Comparison of ENCODE assay signal across 22 mouse cellular contexts in genomic region chr4:149594913-149595581, GRCm38 (mm10). TPM values are rescaled to one million over a fixed set of nuclear protein-coding genes. Genes with fewer than 3 reads are reported as not detected.
DNase-seq lines count a peak whose midpoint lies in the region; ATAC-seq and TF ChIP-seq lines count a peak whose summit lies in the region.
"Had no signal": no experiment of that assay in that cellular context is flagged by ENCODE, and none has a peak within 500 bp of the region (broad histone marks: within the 10 kb centered on the region; RNA-seq: fewer than 3 reads in every experiment).

No protein-coding gene starts in this region.

- ATAC-seq in forebrain, postnatal 0 days, result peak; percentile 23; the same call in 1 of the 2 replicates
- ATAC-seq in midbrain, embryonic 16.5 days, result peak; percentile 61; the same call in 1 of the 2 replicates
- ATAC-seq in megakaryocyte, adult 5-6 weeks (ENCODE audit: poor library complexity, severe bottlenecking), result no peak
- ATAC-seq: intestine, postnatal 0 days had no signal

- H3K27ac ChIP-seq in forebrain, postnatal 0 days (ENCODE audit: low read depth, low read length), result no peak overlapping the region
- H3K27ac ChIP-seq in midbrain, embryonic 16.5 days (ENCODE audit: low read length), result peak overlapping the region; percentile 44
- H3K27ac ChIP-seq: gastrocnemius, adult 2 months; heart, embryonic 15.5 days; limb, embryonic 10.5 days; liver, embryonic 15.5 days; lung, embryonic 15.5 days; stomach, embryonic 15.5 days had no signal

- no peaks in the 10 kb centered on the region for H3K9me3 ChIP-seq in forebrain, postnatal 0 days (ENCODE audit: low read length)
- no peaks in the 10 kb centered on the region for H3K9me3 ChIP-seq in midbrain, embryonic 16.5 days (replicated peaks; ENCODE audit: control insufficient read depth, low read length, poor library complexity, severe bottlenecking)
- H3K9me3 ChIP-seq: heart, embryonic 15.5 days; limb, embryonic 10.5 days; liver, embryonic 15.5 days; lung, embryonic 15.5 days; stomach, embryonic 15.5 days had no signal

- DNase-seq in heart, adult 11 months, result peak; percentile 83
- no peak for DNase-seq in heart, postnatal 10 days
- DNase-seq in layer of hippocampus, adult 9-10 months (ENCODE audit: low spot score), result peak; percentile 43
- DNase-seq in layer of hippocampus, postnatal 25 days (ENCODE audit: extremely low spot score in 1 of 2, low spot score in 1 of 2), result no peak
- no peak for DNase-seq in forebrain, postnatal 0 days
- DNase-seq in heart, postnatal 36 days, result no peak
- DNase-seq: adrenal gland, postnatal 36 days; cerebellum, adult 11-12 months; cerebellum, postnatal 10 days; gastrocnemius, adult 2 months; kidney, postnatal 25 days; liver; lung, postnatal 36 days; thymus, postnatal 36 days had no signal

- no peaks in the 10 kb centered on the region for H3K4me1 ChIP-seq in forebrain, postnatal 0 days (ENCODE audit: insufficient read depth)
- H3K4me1 ChIP-seq in midbrain, embryonic 16.5 days (ENCODE audit: control insufficient read depth, insufficient read depth, low read length), result peaks cover 20% of the 10 kb centered on the region
- H3K4me1 ChIP-seq: heart, embryonic 15.5 days; liver, embryonic 15.5 days had no signal

- H3K27me3 ChIP-seq in forebrain, postnatal 0 days (ENCODE audit: insufficient read depth, low read length), result no peaks in the 10 kb centered on the region
- H3K27me3 ChIP-seq in midbrain, embryonic 16.5 days (ENCODE audit: control insufficient read depth, insufficient read depth, low read depth, low read length), result no peaks in the 10 kb centered on the region
- H3K27me3 ChIP-seq: lung, embryonic 15.5 days; stomach, embryonic 15.5 days had no signal

- H3K4me3 ChIP-seq in forebrain, postnatal 0 days (ENCODE audit: low read depth, low read length), result no peak overlapping the region
- no peak overlapping the region for H3K4me3 ChIP-seq in midbrain, embryonic 16.5 days (ENCODE audit: low read depth, low read length)
- H3K4me3 ChIP-seq: gastrocnemius, adult 2 months; heart, embryonic 15.5 days; limb, embryonic 10.5 days; liver, embryonic 15.5 days; lung, embryonic 15.5 days; stomach, embryonic 15.5 days had no signal

- TF ChIP-seq CTCF in forebrain, postnatal 0 days (IDR thresholded peaks at IDR 0.05; ENCODE audit: low read depth), result no peak

- H3K36me3 ChIP-seq in forebrain, postnatal 0 days (ENCODE audit: insufficient read depth), result no peaks in the 10 kb centered on the region
- no peaks in the 10 kb centered on the region for H3K36me3 ChIP-seq in midbrain, embryonic 16.5 days (ENCODE audit: control insufficient read depth, insufficient read depth, low read length)
- H3K36me3 ChIP-seq: heart, embryonic 15.5 days; limb, embryonic 10.5 days; liver, embryonic 15.5 days; lung, embryonic 15.5 days; stomach, embryonic 15.5 days had no signal

- no peak overlapping the region for H3K4me2 ChIP-seq in forebrain, postnatal 0 days (ENCODE audit: low read depth)
- H3K4me2 ChIP-seq in midbrain, embryonic 16.5 days (ENCODE audit: low read length), result no peak overlapping the region
- H3K4me2 ChIP-seq: heart, embryonic 15.5 days; liver, embryonic 15.5 days; lung, embryonic 15.5 days; stomach, embryonic 15.5 days had no signal

- intact Hi-C loops in heart, postnatal 10 days (cut with DNase I), result no loop called here
- intact Hi-C loops in heart, postnatal 36 days (cut with DNase I), result no loop called here

- 45% methylated on average over 9 of the region's 9 CpGs for WGBS in forebrain, postnatal 0 days
- 45% methylated on average over 9 of the region's 9 CpGs for WGBS in midbrain, embryonic 16.5 days

- H3K9ac ChIP-seq in forebrain, postnatal 0 days, result no peak overlapping the region
- no peak overlapping the region for H3K9ac ChIP-seq in midbrain, embryonic 16.5 days (ENCODE audit: low read depth, low read length)
- H3K9ac ChIP-seq: heart, embryonic 15.5 days; liver, embryonic 15.5 days; lung, embryonic 15.5 days; stomach, embryonic 15.5 days had no signal

RNA-seq across cellular contexts. Expression of gene Clstn1, which starts 8.8 kb away (rescaled TPM):
- 10 to 100 TPM; 84.3 to 88.1 TPM for total RNA-seq in heart, postnatal 10 days (2021)
- total RNA-seq in layer of hippocampus, postnatal 25 days (2021), result 100 to 1,000 TPM; 782 to 866 TPM
- 367 and 451 TPM in 2 replicates for total RNA-seq in forebrain, postnatal 0 days (2014; rRNA removed)
- 142 and 179 TPM in 2 replicates for polyA plus RNA-seq in forebrain, postnatal 0 days (2015; fragmentation: Nextera tagmentation; extraction: Ambion mirVana)
- 80.2 and 99.8 TPM in 2 replicates for polyA plus RNA-seq in midbrain, embryonic 16.5 days (2015; fragmentation: Nextera tagmentation; extraction: Ambion mirVana)
- 0.64 and 0.74 TPM in 2 replicates for total RNA-seq in megakaryocyte, adult 5-6 weeks (2015)
- 1.2 and 1.8 TPM in 2 replicates for total RNA-seq in megakaryocyte, adult 5-6 weeks (2017)
- total RNA-seq in heart, postnatal 36 days (2021), result 10 to 100 TPM; 89.5 to 92.1 TPM

Comparison
In these comparisons a context has a peak if more than half of its experiments do, and no peak if none do; other contexts are left out.
1. DNase-seq: peak in heart, adult 11 months (single experiment) and layer of hippocampus, adult 9-10 months (single experiment); none in heart, postnatal 10 days (0 of 2), layer of hippocampus, postnatal 25 days (0 of 2), forebrain, postnatal 0 days (single experiment) and heart, postnatal 36 days (0 of 2).
2. RNA of gene Clstn1, which starts 8.8 kb away (total RNA-seq): 782 to 866 TPM in layer of hippocampus, postnatal 25 days, 367 to 451 TPM in forebrain, postnatal 0 days, 89.5 to 92.1 TPM in heart, postnatal 36 days and 84.3 to 88.1 TPM in heart, postnatal 10 days; 0.64 to 1.8 TPM in megakaryocyte, adult 5-6 weeks; every median in the first group is over 10 times any median in the second.